Mouse (Mus musculus): ENCODE measurements around the gene Alpk3. TPM values are rescaled to one million over a fixed set of nuclear protein-coding genes. Genes with fewer than 3 reads are reported as not detected.

Gene Alpk3
- polyA plus RNA-seq, 1 experiment from 2014 or later = not detected

DNA sequence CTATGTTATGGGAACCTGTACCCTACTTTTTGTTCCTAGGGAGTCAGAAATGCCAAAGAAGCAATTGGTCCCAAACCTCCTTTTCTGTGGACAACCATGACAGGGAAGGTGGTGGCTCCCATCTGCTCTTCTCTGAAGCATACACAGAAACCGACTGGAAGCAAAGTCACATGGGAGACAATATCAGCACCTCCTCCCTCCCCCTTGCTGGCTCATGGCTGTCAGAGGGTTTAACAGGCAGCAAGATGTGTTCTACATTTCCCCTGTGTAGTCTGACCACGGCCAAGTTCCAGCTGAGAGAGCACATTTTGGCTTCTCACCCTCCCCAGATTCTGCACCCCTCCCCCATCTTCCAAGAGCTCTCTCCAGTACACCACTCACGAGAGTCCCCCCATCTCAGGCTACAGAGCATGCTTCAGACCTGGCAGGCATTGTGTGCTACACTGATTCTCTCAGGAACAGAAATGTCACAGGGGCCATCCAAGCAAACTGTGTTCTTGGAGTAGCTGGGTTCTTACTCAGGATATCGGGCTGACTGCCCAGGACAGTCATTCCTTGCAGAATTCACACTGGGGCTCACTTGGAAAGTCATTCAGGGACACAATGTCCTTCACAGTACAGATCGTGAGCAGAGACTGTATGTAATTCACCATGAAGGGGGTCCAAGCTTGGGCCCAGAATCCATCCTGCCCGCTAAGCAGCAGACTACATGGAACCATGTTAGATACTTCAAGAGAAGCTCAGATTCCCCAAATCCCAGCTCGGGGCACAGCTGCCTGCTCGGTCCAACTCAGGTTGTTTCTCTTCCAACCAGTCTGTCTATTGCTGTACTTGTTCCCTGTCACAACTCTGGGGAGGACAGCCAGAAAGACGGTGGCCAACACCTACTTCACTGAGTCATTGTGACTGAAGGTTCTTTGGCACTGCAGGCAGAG, 52.6 kb downstream of the Alpk3 start:
- H3K9ac ChIP-seq (ENCODE audit: low read length) = no peak overlapping the region
- H3K9me3 ChIP-seq (ENCODE audit: control insufficient read depth, low read length) = no peaks in the 10 kb centered on the region
- DNase-seq (ENCODE audit: low spot score) (no peak), ATAC-seq (replicated peaks; ENCODE audit: low FRiP score) (no peak)
- no peak overlapping the region for H3K4me3 ChIP-seq (ENCODE audit: low read depth, low read length)
- H3K27ac ChIP-seq (ENCODE audit: low read depth, low read length) = no peak overlapping the region
- no peaks in the 10 kb centered on the region for H3K36me3 ChIP-seq (ENCODE audit: control insufficient read depth, insufficient read depth, low read length)
- WGBS = 70% methylated on average over 9 of the region's 9 CpGs
- H3K4me2 ChIP-seq (ENCODE audit: low read depth, low read length, severe bottlenecking) = no peak overlapping the region
- no peaks in the 10 kb centered on the region for H3K27me3 ChIP-seq (ENCODE audit: control insufficient read depth, insufficient read depth, low read length)
- no peaks in the 10 kb centered on the region for H3K4me1 ChIP-seq (replicated peaks; ENCODE audit: control insufficient read depth, insufficient read depth, low read length)

GRCm38 (mm10) chr7:81110791-81111190, 53.4 kb downstream of the Alpk3 start:
- DNase-seq (ENCODE audit: low spot score) = no peak
- no peak overlapping the region for H3K9ac ChIP-seq (ENCODE audit: low read length)
- no peak overlapping the region for H3K27ac ChIP-seq (ENCODE audit: low read depth, low read length)
- WGBS = 92% methylated on average over 4 of the region's 4 CpGs
- H3K9me3 ChIP-seq (ENCODE audit: control insufficient read depth, low read length) = no peaks in the 10 kb centered on the region
- no peaks in the 10 kb centered on the region for H3K27me3 ChIP-seq (ENCODE audit: control insufficient read depth, insufficient read depth, low read length)
- no peak for ATAC-seq (replicated peaks; ENCODE audit: low FRiP score)
- H3K36me3 ChIP-seq (ENCODE audit: control insufficient read depth, insufficient read depth, low read length) = no peaks in the 10 kb centered on the region
- H3K4me3 ChIP-seq (ENCODE audit: low read depth, low read length) = no peak overlapping the region
- H3K4me1 ChIP-seq (replicated peaks; ENCODE audit: control insufficient read depth, insufficient read depth, low read length) = no peaks in the 10 kb centered on the region
- H3K4me2 ChIP-seq (ENCODE audit: low read depth, low read length, severe bottlenecking) = no peak overlapping the region

GRCm38 (mm10) chr7:81111729-81112128, 54.3 kb downstream of the Alpk3 start:
- H3K4me2 ChIP-seq (ENCODE audit: low read depth, low read length, severe bottlenecking) = no peak overlapping the region
- no peak overlapping the region for H3K27ac ChIP-seq (ENCODE audit: low read depth, low read length)
- H3K27me3 ChIP-seq (ENCODE audit: control insufficient read depth, insufficient read depth, low read length) = no peaks in the 10 kb centered on the region
- 94% methylated on average over 2 of the region's 2 CpGs for WGBS
- H3K9ac ChIP-seq (ENCODE audit: low read length) = no peak overlapping the region
- no peaks in the 10 kb centered on the region for H3K9me3 ChIP-seq (ENCODE audit: control insufficient read depth, low read length)
- no peaks in the 10 kb centered on the region for H3K36me3 ChIP-seq (ENCODE audit: control insufficient read depth, insufficient read depth, low read length)
- H3K4me1 ChIP-seq (replicated peaks; ENCODE audit: control insufficient read depth, insufficient read depth, low read length) = no peaks in the 10 kb centered on the region
- no peak for DNase-seq (ENCODE audit: low spot score)
- no peak for ATAC-seq (replicated peaks; ENCODE audit: low FRiP score)
- no peak overlapping the region for H3K4me3 ChIP-seq (ENCODE audit: low read depth, low read length)

GRCm38 (mm10) chr7:81112686-81113360, 55.4 kb downstream of the Alpk3 start:
- no peaks in the 10 kb centered on the region for H3K9me3 ChIP-seq (ENCODE audit: control insufficient read depth, low read length)
- no peaks in the 10 kb centered on the region for H3K27me3 ChIP-seq (ENCODE audit: control insufficient read depth, insufficient read depth, low read length)
- no peak for DNase-seq (ENCODE audit: low spot score)
- H3K4me3 ChIP-seq (ENCODE audit: low read depth, low read length) = no peak overlapping the region
- no peak overlapping the region for H3K27ac ChIP-seq (ENCODE audit: low read depth, low read length)
- no peaks in the 10 kb centered on the region for H3K4me1 ChIP-seq (replicated peaks; ENCODE audit: control insufficient read depth, insufficient read depth, low read length)
- no peak overlapping the region for H3K9ac ChIP-seq (ENCODE audit: low read length)
- no peaks in the 10 kb centered on the region for H3K36me3 ChIP-seq (ENCODE audit: control insufficient read depth, insufficient read depth, low read length)
- ATAC-seq (replicated peaks; ENCODE audit: low FRiP score) = no peak
- WGBS = 54% methylated on average over 6 of the region's 6 CpGs
- no peak overlapping the region for H3K4me2 ChIP-seq (ENCODE audit: low read depth, low read length, severe bottlenecking)

DNA sequence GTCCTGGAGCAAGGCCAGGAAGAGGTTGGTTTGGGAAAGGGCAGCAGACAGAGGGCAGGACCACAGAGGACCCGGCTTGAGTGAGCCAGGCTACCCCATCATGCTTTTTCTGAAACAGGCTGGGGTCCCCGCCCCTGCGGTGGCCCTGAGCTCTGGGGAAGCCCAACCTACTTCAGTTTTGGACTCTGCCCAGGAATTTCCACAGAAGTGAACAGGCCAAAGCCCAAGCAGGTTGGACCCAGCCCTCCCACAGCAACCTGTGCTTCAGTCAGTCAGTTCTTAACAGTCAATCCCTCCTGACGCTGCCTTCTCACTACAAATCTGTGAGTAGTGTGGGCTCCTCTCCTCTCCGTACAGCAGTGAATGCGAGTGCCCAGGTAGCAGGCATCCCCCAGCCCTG, 57.2 kb downstream of the Alpk3 start, which contains the start of gene Slc28a1:
TSS of gene Slc28a1 (plus strand) at position 245 of the 400 bp plus-strand sequence.
- no peaks in the 10 kb centered on the region for H3K4me1 ChIP-seq (replicated peaks; ENCODE audit: control insufficient read depth, insufficient read depth, low read length)
- H3K36me3 ChIP-seq (ENCODE audit: control insufficient read depth, insufficient read depth, low read length) = no peaks in the 10 kb centered on the region
- ATAC-seq (replicated peaks; ENCODE audit: low FRiP score) (no peak), DNase-seq (ENCODE audit: low spot score) (no peak)
- 81% methylated on average over 6 of the region's 6 CpGs for WGBS
- H3K4me2 ChIP-seq (ENCODE audit: low read depth, low read length, severe bottlenecking) = no peak within 1 kb of the TSS
- no peak within 1 kb of the TSS for H3K27ac ChIP-seq (ENCODE audit: low read depth, low read length)
- H3K9ac ChIP-seq (ENCODE audit: low read length) = no peak within 1 kb of the TSS
- H3K9me3 ChIP-seq (ENCODE audit: control insufficient read depth, low read length) = no peaks in the 10 kb centered on the region
- no peaks in the 10 kb centered on the region for H3K27me3 ChIP-seq (ENCODE audit: control insufficient read depth, insufficient read depth, low read length)
- no peak within 1 kb of the TSS for H3K4me3 ChIP-seq (ENCODE audit: low read depth, low read length)

DNA sequence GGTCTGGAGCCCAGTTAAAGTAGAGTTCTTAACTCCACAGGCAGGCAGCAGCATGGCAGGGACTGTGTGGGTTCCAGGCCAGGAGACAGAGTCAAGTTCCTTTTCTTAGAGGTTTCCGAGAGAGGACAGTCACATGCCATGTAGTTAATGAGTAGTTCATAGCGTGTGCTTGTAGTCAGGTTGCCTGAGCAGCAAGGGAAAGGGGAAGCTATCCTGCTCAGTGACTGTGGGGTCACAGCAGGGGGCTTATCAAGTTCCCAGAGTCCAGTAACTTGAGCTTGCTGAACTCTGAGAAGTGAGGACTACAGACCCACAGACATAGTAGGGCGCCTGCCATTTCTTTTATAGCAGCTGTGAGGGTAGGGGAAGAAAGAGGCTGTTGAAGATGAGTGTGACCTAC, 63.7 kb downstream of the Alpk3 start:
- Histone ChIP-seq H3K4me1 (replicated peaks; ENCODE audit: control insufficient read depth, insufficient read depth, low read length) (0 out of 2 replicates have a peak, but pooled peaks cover 2% of the 10 kb centered on the region), H3K36me3 (ENCODE audit: control insufficient read depth, insufficient read depth, low read length) (no peaks in the 10 kb centered on the region), H3K27ac (ENCODE audit: low read depth, low read length) (no peak overlapping the region), H3K27me3 (ENCODE audit: control insufficient read depth, insufficient read depth, low read length) (no peaks in the 10 kb centered on the region), H3K4me3 (ENCODE audit: low read depth, low read length) (no peak overlapping the region), H3K9me3 (ENCODE audit: control insufficient read depth, low read length) (no peaks in the 10 kb centered on the region), H3K4me2 (ENCODE audit: low read depth, low read length, severe bottlenecking) (no peak overlapping the region), H3K9ac (ENCODE audit: low read length) (no peak overlapping the region)
- ATAC-seq (replicated peaks; ENCODE audit: low FRiP score) (no peak), DNase-seq (ENCODE audit: low spot score) (no peak)
- 52% methylated on average over 3 of the region's 3 CpGs for WGBS

- Histone ChIP-seq H3K9ac (ENCODE audit: low read length) (no peak overlapping the region), H3K4me1 (replicated peaks; ENCODE audit: control insufficient read depth, insufficient read depth, low read length) (0 out of 2 replicates have a peak, but pooled peaks cover 2% of the 10 kb centered on the region), H3K27me3 (ENCODE audit: control insufficient read depth, insufficient read depth, low read length) (no peaks in the 10 kb centered on the region), H3K4me2 (ENCODE audit: low read depth, low read length, severe bottlenecking) (no peak overlapping the region), H3K4me3 (ENCODE audit: low read depth, low read length) (no peak overlapping the region), H3K9me3 (ENCODE audit: control insufficient read depth, low read length) (no peaks in the 10 kb centered on the region), H3K27ac (ENCODE audit: low read depth, low read length) (no peak overlapping the region), H3K36me3 (ENCODE audit: control insufficient read depth, insufficient read depth, low read length) (no peaks in the 10 kb centered on the region)
- ATAC-seq (replicated peaks; ENCODE audit: low FRiP score) = no peak
- WGBS = 74% methylated on average over 2 of the region's 2 CpGs
- DNase-seq (ENCODE audit: low spot score) = no peak
Observed at GRCm38 (mm10) chr7:81122808-81123207, 65.4 kb downstream of the Alpk3 start.

DNA sequence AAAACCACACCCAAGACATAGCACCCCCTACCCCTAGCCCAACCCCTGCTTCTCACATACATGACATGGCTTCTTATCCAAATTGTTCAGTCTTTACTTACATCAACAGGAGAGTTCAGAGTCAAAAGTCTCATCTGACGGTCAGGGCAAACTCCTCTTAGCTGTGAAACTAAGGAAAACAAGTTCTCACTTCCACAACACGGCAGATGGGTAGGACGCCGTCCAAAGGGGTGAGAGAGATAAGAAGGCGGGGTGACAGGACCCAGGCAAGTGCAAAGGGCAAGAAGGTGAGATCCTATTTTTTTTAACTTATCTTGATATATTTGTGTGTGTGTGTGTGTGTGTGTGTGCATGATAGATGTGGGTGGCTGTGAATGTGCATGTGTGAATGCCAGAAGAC, 66.2 kb downstream of the Alpk3 start:
- no peak overlapping the region for H3K4me3 ChIP-seq (ENCODE audit: low read depth, low read length)
- 0 out of 2 replicates have a peak, but pooled peaks cover 2% of the 10 kb centered on the region for H3K4me1 ChIP-seq (replicated peaks; ENCODE audit: control insufficient read depth, insufficient read depth, low read length)
- no peak for ATAC-seq (replicated peaks; ENCODE audit: low FRiP score)
- no peak overlapping the region for H3K4me2 ChIP-seq (ENCODE audit: low read depth, low read length, severe bottlenecking)
- no peaks in the 10 kb centered on the region for H3K36me3 ChIP-seq (ENCODE audit: control insufficient read depth, insufficient read depth, low read length)
- H3K27ac ChIP-seq (ENCODE audit: low read depth, low read length) = no peak overlapping the region
- no peaks in the 10 kb centered on the region for H3K9me3 ChIP-seq (ENCODE audit: control insufficient read depth, low read length)
- 91% methylated on average over 5 of the region's 5 CpGs for whole genome bisulfite sequencing
- no peaks in the 10 kb centered on the region for H3K27me3 ChIP-seq (ENCODE audit: control insufficient read depth, insufficient read depth, low read length)
- DNase-seq (ENCODE audit: low spot score) = no peak
- H3K9ac ChIP-seq (ENCODE audit: low read length) = no peak overlapping the region

All from forebrain, embryonic 11.5 days (tissue).